Mouse (Mus musculus) right cerebral cortex, postnatal 10 days (tissue): ENCODE results near the gene Spock3.
"Not testable (repeated sequence)": the region's sequence is repeated elsewhere in the genome, so short reads cannot be mapped to it uniquely, and the experiment has no call there.

Source experiments
- DNase-seq, 2 experiments: peaks; one replicate each; pipeline ENCODE4 v3.0.0; 2021; ENCODE audit warnings: low spot score in 2 of 2

Spock3 gene

DNA sequence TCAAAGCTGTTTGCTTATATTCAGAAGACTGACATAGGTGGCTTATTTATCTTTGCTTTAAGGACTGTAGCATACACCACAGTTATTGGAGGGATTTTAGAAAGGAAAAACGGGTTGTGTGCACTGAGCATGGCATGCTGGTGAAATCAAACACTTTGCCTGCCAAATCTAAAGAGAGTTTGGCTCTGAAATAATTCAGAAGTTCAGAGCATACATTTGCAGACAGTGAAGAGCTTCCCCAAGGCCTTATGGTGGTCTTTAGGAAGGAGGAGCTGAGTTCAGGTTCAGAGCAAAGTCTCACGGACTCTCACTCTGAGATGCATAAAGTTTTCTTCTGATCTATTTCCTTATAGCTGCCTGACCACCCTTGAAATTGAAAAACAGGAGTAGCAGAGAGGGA, at the start of gene Spock3:
Spock3 (plus strand) TSS at position 301 of the 400 bp plus-strand sequence.
- no peak for DNase-seq

DNA sequence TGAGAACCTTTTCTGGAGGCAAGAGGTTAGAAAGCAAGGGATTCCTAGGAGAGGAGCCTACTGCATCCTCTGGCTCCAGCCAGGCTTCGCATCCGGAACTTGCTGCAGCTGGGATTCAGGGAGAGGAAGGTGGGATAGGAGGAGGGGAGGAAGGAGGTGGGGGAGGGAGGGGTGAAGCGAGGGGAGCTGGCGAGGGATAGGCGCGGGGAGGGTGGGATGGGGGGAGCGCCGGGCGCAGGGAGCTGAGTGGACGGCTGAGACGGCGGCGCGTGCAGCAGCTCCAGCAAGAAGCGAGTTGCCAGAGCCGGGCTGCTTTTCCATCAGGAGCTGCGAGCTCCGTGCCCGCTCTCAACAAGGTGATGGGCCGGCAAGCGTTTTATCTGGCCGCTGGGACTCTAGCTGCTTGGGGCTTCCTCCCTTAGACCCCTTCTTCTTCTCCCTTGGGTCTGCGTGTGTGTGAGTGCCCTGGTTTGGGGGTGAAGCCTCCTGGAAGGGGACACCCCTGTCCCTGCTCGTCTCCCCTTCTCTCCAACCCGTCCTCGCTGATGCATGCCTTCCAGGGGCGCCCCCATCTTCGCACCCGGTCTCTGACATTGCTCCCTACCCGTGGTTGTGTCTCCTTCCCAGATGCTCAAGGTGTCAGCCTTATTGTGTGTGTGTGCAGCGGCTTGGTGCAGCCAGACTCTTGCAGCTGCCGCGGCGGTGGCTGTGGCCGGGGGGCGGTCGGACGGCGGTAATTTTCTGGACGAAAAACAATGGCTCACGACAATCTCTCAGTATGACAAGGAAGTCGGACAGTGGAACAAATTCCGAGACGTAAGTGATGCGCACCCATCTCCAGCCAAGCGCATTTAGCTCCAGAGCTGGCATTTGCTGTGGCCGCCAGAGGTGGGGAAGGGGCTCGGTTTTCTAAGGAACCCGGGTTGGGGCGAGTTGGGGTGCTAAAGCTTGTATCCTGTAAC, 645 bp downstream of the Spock3 start:
- DNase-seq = peak; percentile 65 to 73

DNA sequence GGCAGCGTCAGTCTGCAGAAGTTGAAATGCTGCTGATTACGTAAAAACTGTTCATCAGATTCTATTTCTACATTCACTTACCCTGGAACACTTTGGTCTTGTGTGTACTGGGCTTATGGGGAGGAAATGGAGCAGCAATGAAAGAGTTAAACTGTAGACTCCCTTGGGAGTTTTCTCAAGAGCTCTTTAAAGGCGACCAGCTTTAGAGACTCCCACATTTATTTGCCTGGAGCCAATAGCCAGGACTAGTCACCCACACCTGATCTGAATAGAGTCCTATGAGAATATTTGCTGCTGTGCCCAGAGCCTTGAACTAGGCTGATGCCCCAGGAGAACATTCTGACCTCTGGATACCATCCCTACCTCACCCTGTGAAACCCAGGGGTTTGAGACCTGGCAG, 1.7 kb downstream of the Spock3 start:
- peak; percentile 22 to 27 for DNase-seq

DNA sequence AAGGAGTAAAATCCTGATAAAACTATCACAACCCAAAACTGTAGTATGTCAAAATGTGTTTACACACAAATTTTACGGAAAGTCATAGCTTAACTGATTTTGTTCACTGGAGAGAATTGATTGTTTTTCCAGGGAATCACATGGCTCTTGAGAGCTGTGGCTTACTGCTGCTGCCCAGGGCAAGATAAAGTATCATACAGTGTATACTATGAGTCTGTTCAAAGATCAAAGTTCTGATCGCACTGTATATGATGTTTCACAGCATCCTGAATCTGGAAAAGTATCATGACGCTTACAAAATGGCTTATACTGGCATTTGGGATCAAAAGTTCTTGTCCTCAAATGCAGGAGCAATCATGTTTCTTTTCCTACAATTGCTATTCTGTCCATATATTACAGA, 11.8 kb downstream of the Spock3 start:
- no peak for DNase-seq

DNA sequence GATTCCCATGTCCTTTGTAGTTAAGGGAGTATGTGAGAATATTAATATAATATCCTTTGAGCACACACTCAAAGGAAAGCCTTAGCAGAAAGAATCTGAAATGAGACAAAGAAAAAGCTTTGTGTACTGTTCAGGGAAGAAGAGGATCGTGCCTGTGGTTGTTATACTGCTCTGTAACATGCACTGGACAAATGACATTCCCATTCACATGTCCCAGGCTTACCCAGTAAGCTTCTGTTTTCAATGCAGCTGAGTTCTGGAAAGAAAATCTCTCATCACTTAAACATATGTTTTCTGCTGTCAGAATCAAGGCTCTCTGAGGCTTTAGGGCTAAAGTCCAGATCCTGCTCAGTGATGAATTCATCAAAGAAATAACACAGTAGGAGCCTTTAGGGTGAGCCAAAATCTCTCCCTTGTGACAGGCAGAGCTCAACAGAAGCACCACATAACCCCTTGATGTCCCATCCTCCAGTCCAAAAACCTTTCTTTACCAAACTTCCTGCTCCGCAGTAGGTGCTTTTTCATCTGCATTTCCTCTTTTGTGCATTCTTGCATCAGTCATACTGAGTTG, 19.1 kb downstream of the Spock3 start:
- DNase-seq = no peak

DNA sequence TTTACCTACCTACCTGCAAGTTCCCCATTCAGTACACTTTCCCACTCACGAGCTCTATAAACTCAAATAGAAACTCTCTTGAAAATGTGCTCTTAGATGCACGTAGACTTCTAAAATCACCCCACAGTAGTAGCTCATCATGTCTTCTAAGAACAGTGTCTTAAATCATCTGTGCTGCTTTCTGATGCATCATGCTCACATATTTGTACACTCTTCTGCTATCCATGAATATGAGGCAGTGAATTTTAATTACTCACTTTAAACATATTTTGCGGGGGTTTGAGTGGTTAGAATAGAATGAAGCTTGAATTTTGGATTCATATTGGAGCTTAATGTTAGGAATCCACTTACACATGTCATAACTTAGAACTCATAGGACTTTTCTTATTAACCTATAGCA, 138.2 kb downstream of the Spock3 start:
- no peak for DNase-seq

DNA sequence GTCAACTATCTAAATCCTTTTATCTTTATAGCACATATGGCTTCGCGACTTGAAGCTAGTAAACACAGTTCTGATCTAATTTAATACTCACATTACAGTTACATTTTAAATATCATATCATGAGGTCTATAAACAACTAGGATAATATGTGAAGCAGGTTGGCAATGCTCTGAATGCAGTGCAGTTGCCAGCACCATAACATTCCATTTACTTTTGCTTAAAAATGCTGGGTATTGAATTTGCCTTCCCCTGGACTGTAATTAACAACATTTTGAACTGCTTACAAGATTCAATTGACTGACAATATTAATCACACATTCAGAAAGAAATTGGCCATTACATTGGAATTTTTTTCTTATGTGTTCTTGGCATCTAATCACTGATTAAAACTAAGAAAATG, 147.4 kb downstream of the Spock3 start:
- DNase-seq = no peak

DNA sequence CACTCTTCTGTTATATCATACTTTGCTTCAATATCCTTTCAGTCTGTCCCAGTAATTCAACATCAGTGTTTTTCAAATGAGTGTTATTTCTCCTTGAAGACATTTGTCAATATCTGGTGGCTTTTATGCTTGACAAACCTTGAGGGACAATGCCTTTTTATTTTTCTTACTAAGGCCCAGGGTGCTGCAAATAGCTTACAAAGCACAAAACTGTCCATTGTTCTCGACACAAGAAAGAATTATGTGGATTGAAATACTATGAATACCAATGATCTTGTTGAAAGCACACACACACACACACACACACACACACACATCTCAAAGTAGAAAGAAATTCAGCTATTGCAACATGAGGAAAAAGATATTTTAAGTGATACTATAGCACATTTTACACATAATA, 159.0 kb downstream of the Spock3 start:
- DNase-seq = no peak

DNA sequence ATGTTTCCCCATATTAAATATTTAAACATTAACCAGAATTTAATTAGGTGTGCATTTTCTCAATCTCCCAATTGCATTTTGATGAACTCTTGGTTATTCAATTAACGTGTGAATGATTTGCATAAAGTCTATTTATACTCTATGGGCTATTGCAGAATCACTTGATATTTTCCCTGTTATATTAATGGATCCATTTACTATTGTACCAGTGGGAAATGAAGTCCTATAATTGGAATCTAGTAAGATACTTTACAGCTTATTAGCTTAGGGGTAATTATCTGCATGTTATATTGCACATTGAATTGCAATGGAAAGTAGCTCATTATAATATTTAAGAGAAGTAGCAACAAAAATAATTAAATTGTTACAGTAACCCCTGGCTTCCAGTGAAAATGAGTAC, 162.1 kb downstream of the Spock3 start:
- no peak for DNase-seq

DNA sequence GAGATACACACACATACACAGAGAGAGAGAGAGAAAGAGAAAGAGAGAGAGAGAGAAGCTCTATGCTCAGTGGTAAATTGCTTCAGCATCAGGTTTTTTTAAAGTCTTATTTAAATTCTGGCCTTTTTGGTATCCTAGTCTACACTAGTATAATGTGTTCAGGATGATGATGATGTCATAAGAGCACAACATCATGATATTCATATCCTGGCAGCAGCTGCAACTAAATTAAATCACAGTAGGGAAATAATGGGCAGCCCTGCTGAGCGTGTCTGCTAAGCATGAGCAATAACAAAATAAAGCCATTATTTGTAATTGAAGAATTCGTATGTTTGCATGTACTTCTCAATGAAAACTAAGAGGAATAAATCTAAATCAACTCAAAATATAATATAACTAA, 169.7 kb downstream of the Spock3 start:
- DNase-seq = no peak

DNA sequence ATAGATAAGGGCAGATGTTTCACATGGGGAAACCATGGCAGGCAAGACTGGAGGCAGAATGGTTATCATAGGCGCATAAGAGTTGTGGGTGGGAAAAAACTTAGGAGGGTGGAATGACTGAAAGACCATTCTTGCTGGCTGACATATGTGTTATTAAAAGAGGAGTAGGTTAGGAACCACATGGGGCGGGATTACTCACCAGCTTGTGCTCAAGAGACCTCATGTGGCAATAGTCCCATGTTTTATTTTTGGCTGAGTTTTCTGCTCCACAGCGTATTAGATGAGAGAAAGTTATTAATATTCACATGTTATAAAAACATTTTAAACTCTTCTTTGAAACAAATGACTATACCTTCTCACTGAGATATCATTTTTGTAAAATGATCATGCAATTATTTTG, 184.6 kb downstream of the Spock3 start:
- no peak for DNase-seq

DNA sequence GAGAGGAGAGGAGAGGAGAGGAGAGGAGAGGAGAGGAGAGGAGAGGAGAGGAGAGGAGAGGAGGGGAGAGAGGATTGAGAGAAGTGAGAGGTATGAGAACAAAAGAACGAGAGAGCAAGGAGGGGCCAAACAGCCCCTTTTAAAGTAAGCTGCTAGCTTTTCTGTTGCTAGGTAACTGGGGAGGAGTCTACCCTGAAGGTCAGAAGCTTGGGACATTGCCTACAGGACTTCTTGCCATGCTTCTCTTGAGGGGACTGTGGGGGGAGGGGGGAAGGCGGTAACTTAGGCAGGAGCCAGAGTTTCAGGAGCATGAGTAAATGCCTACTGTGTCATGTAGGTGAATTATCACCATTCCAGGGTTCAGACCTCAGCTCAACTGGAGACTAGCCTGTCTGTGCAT, 213.1 kb downstream of the Spock3 start:
- DNase-seq = not testable (repeated sequence)

DNA sequence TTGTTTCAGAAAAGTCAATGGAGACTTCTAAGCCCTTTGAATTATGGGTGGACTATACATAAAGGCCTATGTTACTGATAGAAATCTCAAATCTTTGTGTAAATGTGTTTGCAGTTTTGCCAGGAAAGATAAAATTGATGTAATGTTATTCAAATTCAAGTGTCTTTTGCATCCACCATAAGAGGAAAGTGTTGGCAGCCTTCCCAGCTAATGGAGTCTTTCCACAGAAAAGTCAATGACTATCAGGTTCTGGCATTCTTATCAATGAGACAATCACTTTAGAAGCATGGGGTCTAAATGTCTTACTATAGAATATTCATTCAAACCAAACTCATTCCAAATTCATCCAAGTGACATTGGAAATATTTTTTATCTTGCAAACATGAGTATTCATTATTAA, 214.5 kb downstream of the Spock3 start:
- no peak for DNase-seq

DNA sequence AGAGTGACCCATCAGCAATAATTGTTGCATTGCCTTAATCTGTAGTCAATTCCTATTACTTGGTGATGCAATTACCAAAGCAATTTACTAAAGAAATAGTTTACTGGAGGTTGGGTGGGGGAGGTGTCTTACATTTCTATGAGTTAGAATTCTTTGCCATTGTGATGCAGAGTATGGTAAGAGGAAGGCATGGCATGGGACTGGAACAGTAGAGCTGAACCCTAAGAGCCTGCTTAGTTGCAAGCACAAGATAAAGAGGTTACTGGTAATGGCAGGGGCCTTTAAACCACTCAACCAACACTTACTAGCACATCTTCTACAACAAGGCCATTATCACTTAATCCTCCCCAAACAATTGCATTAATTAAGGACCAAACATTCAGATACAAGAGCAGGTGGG, 219.1 kb downstream of the Spock3 start:
- no peak for DNase-seq

DNA sequence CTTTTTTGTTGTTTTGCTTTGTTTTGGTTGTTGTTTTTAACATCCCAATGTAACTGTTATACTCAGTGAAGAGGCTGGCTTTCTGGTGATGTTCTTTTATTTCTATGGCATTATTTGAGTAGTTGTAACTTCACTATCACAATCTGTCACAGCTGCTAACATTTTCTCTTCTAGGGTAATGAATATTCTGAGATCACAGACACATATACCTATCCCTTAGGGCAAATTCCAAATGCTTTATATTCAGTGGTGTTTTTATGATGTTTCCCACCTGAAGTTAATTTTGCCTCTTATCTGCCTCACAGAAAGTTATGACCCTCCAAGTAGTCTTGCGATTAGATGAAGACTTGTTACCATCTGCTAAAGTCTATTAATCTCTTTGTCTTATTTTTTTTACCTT, 230.5 kb downstream of the Spock3 start:
- DNase-seq = no peak

DNA sequence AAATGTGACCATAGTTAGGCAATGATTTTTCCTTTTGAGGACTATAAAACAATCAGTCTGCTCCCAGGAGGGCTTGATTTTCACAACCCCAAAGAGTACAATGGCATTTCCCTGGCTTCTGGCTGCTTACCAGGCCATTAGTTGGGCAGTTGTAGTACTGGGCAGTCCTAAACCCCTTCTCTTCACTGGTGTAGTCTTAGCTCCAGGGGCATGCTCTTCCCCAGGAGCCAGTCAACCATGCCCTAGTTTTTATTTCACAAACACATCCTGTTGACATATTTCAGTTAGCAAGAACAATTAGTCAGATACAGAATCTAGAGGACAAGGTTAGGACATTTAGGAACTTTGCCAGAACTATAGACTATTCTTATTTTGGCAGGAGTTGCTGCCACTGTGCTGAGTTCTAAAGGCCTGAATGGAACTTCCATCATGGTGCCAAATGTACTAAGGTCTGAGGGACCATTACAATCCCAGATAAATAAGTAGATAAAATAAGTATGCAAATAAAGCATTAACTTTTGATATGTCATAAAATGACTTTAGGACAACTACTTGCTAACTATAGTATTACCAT, 308.1 kb downstream of the Spock3 start:
- no peak for DNase-seq

DNA sequence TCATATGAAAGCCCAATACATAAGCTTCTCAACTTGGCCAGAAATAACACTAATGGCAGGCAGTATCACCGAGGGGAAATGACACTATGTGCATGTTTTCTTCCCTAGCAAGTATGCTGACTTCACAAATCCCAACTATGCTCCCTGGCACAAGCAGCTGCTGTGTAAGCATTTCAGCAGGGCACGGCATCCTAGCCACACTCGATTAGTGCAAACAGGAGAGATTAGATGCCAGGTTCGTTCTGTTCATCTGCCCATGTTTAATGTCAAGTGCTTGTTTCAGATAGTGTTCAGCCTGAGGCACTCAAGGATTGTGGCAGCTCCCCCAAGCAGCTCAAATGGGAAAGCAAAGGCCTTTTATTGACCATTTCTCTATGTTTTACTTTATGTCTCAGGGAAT, 311.7 kb downstream of the Spock3 start:
- DNase-seq = no peak

DNA sequence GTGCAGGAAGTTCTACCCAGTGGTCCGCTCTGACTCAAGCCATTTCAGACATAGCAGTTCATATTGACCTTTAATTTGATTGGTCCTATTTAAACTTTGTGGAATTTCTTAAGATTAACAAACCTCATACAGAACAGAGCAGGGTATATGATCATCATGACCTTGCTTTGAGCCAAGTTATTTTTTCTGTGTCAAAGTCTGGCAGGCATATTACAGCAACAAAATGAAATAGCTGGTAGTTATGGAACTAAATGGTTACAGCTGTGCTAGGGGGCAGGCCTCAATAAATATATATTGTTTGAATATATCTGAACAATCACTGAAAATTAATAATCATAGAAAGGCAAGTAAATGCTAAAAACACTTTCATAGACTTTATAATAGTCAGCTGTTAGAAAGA, 384.6 kb downstream of the Spock3 start:
- DNase-seq = no peak

DNA sequence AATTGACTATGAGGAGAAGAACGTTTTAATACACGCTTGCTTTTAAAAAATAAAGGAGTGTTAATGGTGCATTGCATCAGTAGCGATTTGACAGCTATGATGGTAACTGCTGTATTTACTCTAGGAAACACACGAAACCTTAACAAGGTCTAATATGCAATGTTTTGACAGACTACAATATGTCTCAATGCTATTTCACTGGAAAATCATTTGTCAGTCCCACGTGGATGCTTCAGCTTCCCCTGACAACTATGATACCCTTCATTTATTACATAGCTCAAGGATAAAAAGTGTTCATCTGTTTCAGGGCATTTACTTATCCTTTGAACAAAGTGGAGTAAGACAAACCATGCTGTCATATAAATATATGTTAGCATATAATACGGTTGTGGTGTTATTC, 417.8 kb downstream of the Spock3 start:
- no peak for DNase-seq

DNA sequence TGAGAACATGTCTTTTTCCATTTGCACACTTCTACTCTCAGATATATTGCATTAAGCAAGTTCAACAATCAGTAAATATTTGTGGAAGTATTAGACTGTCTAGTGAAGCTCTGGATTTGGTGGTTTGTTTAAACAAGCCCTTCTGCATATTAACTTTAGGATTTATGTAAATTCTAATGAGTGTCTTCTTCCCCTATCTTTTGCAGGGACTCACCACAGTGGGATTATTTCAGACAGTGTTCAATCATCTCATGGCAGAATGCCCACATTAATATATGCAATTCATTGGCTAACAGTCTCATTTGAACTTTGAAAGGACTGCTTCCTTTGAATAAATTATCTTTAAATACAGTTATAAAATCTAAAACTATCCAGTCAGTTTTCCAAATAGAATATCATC, 446.9 kb downstream of the Spock3 start:
- no peak for DNase-seq
